Mouse (Mus musculus): ENCODE measurements at regions not wholly inside any gene's neighbourhood (a gene's known extent, or its start where the extent isn't known, plus 50 kb on each side); places are given as distances from the start of the nearest gene placed in this dataset.

GRCm38 (mm10) chr6:5663433-5664175 is 61.8 kb upstream of the Dync1i1 start:
- H3K9ac ChIP-seq, result no peak overlapping the region
- no peaks in the 10 kb centered on the region for H3K4me1 ChIP-seq (replicated peaks; ENCODE audit: control insufficient read depth, insufficient read depth, low read length)
- no peaks in the 10 kb centered on the region for H3K36me3 ChIP-seq (replicated peaks; ENCODE audit: control insufficient read depth, insufficient read depth)
- no peak for ATAC-seq (ENCODE audit: low FRiP score)
- no peak overlapping the region for H3K27ac ChIP-seq
- no peaks in the 10 kb centered on the region for H3K27me3 ChIP-seq (ENCODE audit: control insufficient read depth, insufficient read depth, low read length)
- DNase-seq (ENCODE audit: low spot score), result no peak
- H3K4me2 ChIP-seq (replicated peaks), result no peak overlapping the region
- H3K9me3 ChIP-seq (ENCODE audit: control insufficient read depth, low read length), result no peaks in the 10 kb centered on the region
- 90% methylated on average over 11 of the region's 11 CpGs for WGBS
- H3K4me3 ChIP-seq (replicated peaks; ENCODE audit: low read length), result no peak overlapping the region

GRCm38 (mm10) chr6:5645150-5645732 is 80.2 kb upstream of the Dync1i1 start:
- Histone ChIP-seq H3K9me3 (ENCODE audit: control insufficient read depth, low read length) (no peaks in the 10 kb centered on the region), H3K9ac (no peak overlapping the region), H3K27ac (no peak overlapping the region), H3K27me3 (ENCODE audit: control insufficient read depth, insufficient read depth, low read length) (no peaks in the 10 kb centered on the region), H3K4me2 (replicated peaks) (no peak overlapping the region), H3K4me3 (replicated peaks; ENCODE audit: low read length) (no peak overlapping the region), H3K4me1 (replicated peaks; ENCODE audit: control insufficient read depth, insufficient read depth, low read length) (no peaks in the 10 kb centered on the region), H3K36me3 (replicated peaks; ENCODE audit: control insufficient read depth, insufficient read depth) (no peaks in the 10 kb centered on the region)
- 36% methylated on average over 9 of the region's 9 CpGs for WGBS
- ATAC-seq (ENCODE audit: low FRiP score), result peak; percentile 72
- peak; percentile 89 for DNase-seq (ENCODE audit: low spot score)

GRCm38 (mm10) chr6:5634222-5634621 is 91.2 kb upstream of the Dync1i1 start:
- Histone ChIP-seq H3K9me3 (ENCODE audit: control insufficient read depth, low read length) (no peaks in the 10 kb centered on the region), H3K4me2 (replicated peaks) (no peak overlapping the region), H3K4me1 (replicated peaks; ENCODE audit: control insufficient read depth, insufficient read depth, low read length) (no peaks in the 10 kb centered on the region), H3K27me3 (ENCODE audit: control insufficient read depth, insufficient read depth, low read length) (no peaks in the 10 kb centered on the region), H3K4me3 (replicated peaks; ENCODE audit: low read length) (no peak overlapping the region), H3K9ac (no peak overlapping the region), H3K36me3 (replicated peaks; ENCODE audit: control insufficient read depth, insufficient read depth) (no peaks in the 10 kb centered on the region), H3K27ac (no peak overlapping the region)
- DNase-seq (ENCODE audit: low spot score) (no peak), ATAC-seq (ENCODE audit: low FRiP score) (no peak)
- 90% methylated on average over 9 of the region's 9 CpGs for WGBS

- DNase-seq (ENCODE audit: low spot score) (peak; percentile 83), ATAC-seq (ENCODE audit: low FRiP score) (peak; percentile 64; the same call in 1 of the 2 replicates)
- WGBS, result 26% methylated on average over 10 of the region's 10 CpGs
- Histone ChIP-seq H3K36me3 (replicated peaks; ENCODE audit: control insufficient read depth, insufficient read depth) (no peaks in the 10 kb centered on the region), H3K27me3 (ENCODE audit: control insufficient read depth, insufficient read depth, low read length) (no peaks in the 10 kb centered on the region), H3K27ac (no peak overlapping the region), H3K9ac (no peak overlapping the region), H3K4me2 (replicated peaks) (peak overlapping the region; percentile 24; the same call in 1 of the 2 replicates), H3K9me3 (ENCODE audit: control insufficient read depth, low read length) (no peaks in the 10 kb centered on the region), H3K4me3 (replicated peaks; ENCODE audit: low read length) (no peak overlapping the region), H3K4me1 (replicated peaks; ENCODE audit: control insufficient read depth, insufficient read depth, low read length) (no peaks in the 10 kb centered on the region)
These were observed 92.3 kb upstream of the Dync1i1 start for GRCm38 (mm10) chr6:5633036-5633708.

GRCm38 (mm10) chr6:5624085-5624484 is 101.4 kb upstream of the Dync1i1 start:
- Histone ChIP-seq H3K4me2 (replicated peaks) (no peak overlapping the region), H3K4me3 (replicated peaks; ENCODE audit: low read length) (no peak overlapping the region), H3K27me3 (ENCODE audit: control insufficient read depth, insufficient read depth, low read length) (no peaks in the 10 kb centered on the region), H3K36me3 (replicated peaks; ENCODE audit: control insufficient read depth, insufficient read depth) (no peaks in the 10 kb centered on the region), H3K9me3 (ENCODE audit: control insufficient read depth, low read length) (no peaks in the 10 kb centered on the region), H3K9ac (no peak overlapping the region), H3K27ac (no peak overlapping the region), H3K4me1 (replicated peaks; ENCODE audit: control insufficient read depth, insufficient read depth, low read length) (no peaks in the 10 kb centered on the region)
- 80% methylated on average over 2 of the region's 2 CpGs for WGBS
- ATAC-seq (ENCODE audit: low FRiP score) (no peak), DNase-seq (ENCODE audit: low spot score) (no peak)

- Histone ChIP-seq H3K9me3 (ENCODE audit: control insufficient read depth, low read length) (no peaks in the 10 kb centered on the region), H3K4me3 (replicated peaks; ENCODE audit: low read length) (no peak overlapping the region), H3K4me1 (replicated peaks; ENCODE audit: control insufficient read depth, insufficient read depth, low read length) (no peaks in the 10 kb centered on the region), H3K36me3 (replicated peaks; ENCODE audit: control insufficient read depth, insufficient read depth) (no peaks in the 10 kb centered on the region), H3K4me2 (replicated peaks) (no peak overlapping the region), H3K27me3 (ENCODE audit: control insufficient read depth, insufficient read depth, low read length) (no peaks in the 10 kb centered on the region), H3K9ac (no peak overlapping the region), H3K27ac (no peak overlapping the region)
- no peak for DNase-seq (ENCODE audit: low spot score)
- 97% methylated on average over 3 of the region's 3 CpGs for WGBS
- ATAC-seq (ENCODE audit: low FRiP score), result no peak
These were observed 103.9 kb upstream of the Dync1i1 start for GRCm38 (mm10) chr6:5621582-5621981.

GRCm38 (mm10) chr6:5594011-5594410 is 97.9 kb upstream of the Pdk4 start:
- DNase-seq (ENCODE audit: low spot score) (no peak), ATAC-seq (ENCODE audit: low FRiP score) (no peak)
- Histone ChIP-seq H3K36me3 (replicated peaks; ENCODE audit: control insufficient read depth, insufficient read depth) (no peaks in the 10 kb centered on the region), H3K27me3 (ENCODE audit: control insufficient read depth, insufficient read depth, low read length) (no peaks in the 10 kb centered on the region), H3K4me3 (replicated peaks; ENCODE audit: low read length) (no peak overlapping the region), H3K9ac (no peak overlapping the region), H3K9me3 (ENCODE audit: control insufficient read depth, low read length) (no peaks in the 10 kb centered on the region), H3K27ac (no peak overlapping the region), H3K4me2 (replicated peaks) (no peak overlapping the region), H3K4me1 (replicated peaks; ENCODE audit: control insufficient read depth, insufficient read depth, low read length) (no peaks in the 10 kb centered on the region)
- WGBS, result 85% methylated on average over 6 of the region's 6 CpGs

- Histone ChIP-seq H3K27ac (no peak overlapping the region), H3K4me3 (replicated peaks; ENCODE audit: low read length) (no peak overlapping the region), H3K9ac (no peak overlapping the region), H3K4me2 (replicated peaks) (no peak overlapping the region), H3K4me1 (replicated peaks; ENCODE audit: control insufficient read depth, insufficient read depth, low read length) (no peaks in the 10 kb centered on the region), H3K27me3 (ENCODE audit: control insufficient read depth, insufficient read depth, low read length) (no peaks in the 10 kb centered on the region), H3K36me3 (replicated peaks; ENCODE audit: control insufficient read depth, insufficient read depth) (no peaks in the 10 kb centered on the region), H3K9me3 (ENCODE audit: control insufficient read depth, low read length) (no peaks in the 10 kb centered on the region)
- ATAC-seq (ENCODE audit: low FRiP score) (peak; percentile 90), DNase-seq (ENCODE audit: low spot score) (peak; percentile 97)
- 5% methylated on average over 10 of the region's 10 CpGs for WGBS
These were observed 93.5 kb upstream of the Pdk4 start for GRCm38 (mm10) chr6:5589635-5590034.

- no peak overlapping the region for H3K4me2 ChIP-seq (replicated peaks)
- H3K9ac ChIP-seq, result no peak overlapping the region
- no peak overlapping the region for H3K4me3 ChIP-seq (replicated peaks; ENCODE audit: low read length)
- no peak overlapping the region for H3K27ac ChIP-seq
- ATAC-seq (ENCODE audit: low FRiP score) (no peak), DNase-seq (ENCODE audit: low spot score) (no peak)
- H3K27me3 ChIP-seq (ENCODE audit: control insufficient read depth, insufficient read depth, low read length), result no peaks in the 10 kb centered on the region
- H3K4me1 ChIP-seq (replicated peaks; ENCODE audit: control insufficient read depth, insufficient read depth, low read length), result no peaks in the 10 kb centered on the region
- WGBS, result 88% methylated on average over 2 of the region's 2 CpGs
- H3K9me3 ChIP-seq (ENCODE audit: control insufficient read depth, low read length), result no peaks in the 10 kb centered on the region
- no peaks in the 10 kb centered on the region for H3K36me3 ChIP-seq (replicated peaks; ENCODE audit: control insufficient read depth, insufficient read depth)
These were observed 86.9 kb upstream of the Pdk4 start for GRCm38 (mm10) chr6:5582923-5583525.

Data from hindbrain, embryonic 14.5 days (tissue).